Mouse (Mus musculus) hindbrain, postnatal 0 days (tissue): ENCODE measurements at regions not wholly inside any gene's neighbourhood (a gene's known extent, or its start where the extent isn't known, plus 50 kb on each side); places are given as distances from the start of the nearest gene placed in this dataset.

Experiments
- ATAC-seq: fragments of 200-750 bp; cut with Nextera tagmentation; 2 replicates; pipeline ENCODE4 v1.8.0; 2017; ENCODE audit warnings: mild to moderate bottlenecking, moderate TSS enrichment, moderate library complexity
- DNase-seq: peaks from one replicate; pipeline ENCODE4 v3.0.0-alpha.2; 2015; ENCODE audit warnings: low spot score
- H3K27ac ChIP-seq: fragments of 300-500 bp; sonication (generic); 2 replicates; pipeline ENCODE4 v1.5.1; 2014; ENCODE audit warnings: mild to moderate bottlenecking
- H3K27me3 ChIP-seq: fragments of 300-500 bp; sonication (generic); 2 replicates; pipeline ENCODE4 v1.6.1; 2014; ENCODE audit warnings: low read length, mixed read lengths; ENCODE audit not compliant: insufficient read depth
- H3K36me3 ChIP-seq: fragments of 300-500 bp; sonication (generic); 2 replicates; pipeline ENCODE4 v1.6.1; 2014; ENCODE audit warnings: low read length, mixed read lengths; ENCODE audit not compliant: insufficient read depth
- H3K4me1 ChIP-seq: fragments of 300-500 bp; sonication (generic); 2 replicates; pipeline ENCODE4 v1.6.1; 2014; ENCODE audit warnings: antibody characterized with exemption, low read length, mixed read lengths; ENCODE audit not compliant: insufficient read depth
- H3K4me2 ChIP-seq: fragments of 300-500 bp; sonication (generic); 2 replicates; pipeline ENCODE4 v1.6.1; 2014; ENCODE audit warnings: low read depth, mild to moderate bottlenecking, low read length, moderate library complexity, mixed read lengths
- H3K4me3 ChIP-seq: fragments of 300-500 bp; sonication (generic); 2 replicates; pipeline ENCODE4 v1.5.1; 2014; ENCODE audit warnings: low read length
- H3K9ac ChIP-seq: fragments of 300-500 bp; sonication (generic); replicated peaks from 2 replicates; pipeline ENCODE4 v1.6.1; 2014; ENCODE audit warnings: mild to moderate bottlenecking, low read length, moderate library complexity, mixed read lengths
- H3K9me3 ChIP-seq: fragments of 300-500 bp; sonication (generic); 2 replicates; pipeline ENCODE4 v1.6.1; 2016; ENCODE audit warnings: low read length, mixed read lengths
- CTCF ChIP-seq: IDR thresholded peaks from 2 replicates; pipeline ENCODE4 v1.5.1; 2016; ENCODE audit warnings: antibody characterized with exemption, control low read depth, low read depth
- WGBS: fragments of 180-500 bp; shearing (Covaris S2); extraction: QIAGEN DNeasy Blood & Tissue Kit; methylation state at CpG from one replicate; pipeline ENCODE4 v1.1.7; 2014; 5-methylcytosine and 5-hydroxymethylcytosine counted together

GRCm38 (mm10) chr3:133722550-133723290 is 177.8 kb upstream of the Tet2 start:
- H3K27me3 ChIP-seq: no peaks in the 10 kb centered on the region
- no peak overlapping the region for H3K9ac ChIP-seq
- no peak for TF ChIP-seq CTCF
- DNase-seq (no peak), ATAC-seq (no peak)
- H3K4me2 ChIP-seq: no peak overlapping the region
- H3K4me1 ChIP-seq: no peaks in the 10 kb centered on the region
- WGBS: 83% methylated on average over 3 of the region's 3 CpGs
- H3K4me3 ChIP-seq: no peak overlapping the region
- H3K27ac ChIP-seq: no peak overlapping the region
- H3K9me3 ChIP-seq: no peaks in the 10 kb centered on the region; the same call in 1 of the 2 replicates
- H3K36me3 ChIP-seq: no peaks in the 10 kb centered on the region

- Histone ChIP-seq H3K27me3 (no peaks in the 10 kb centered on the region), H3K9ac (no peak overlapping the region), H3K9me3 (no peaks in the 10 kb centered on the region), H3K4me1 (no peaks in the 10 kb centered on the region), H3K4me2 (no peak overlapping the region), H3K36me3 (no peaks in the 10 kb centered on the region), H3K4me3 (no peak overlapping the region), H3K27ac (no peak overlapping the region)
- ATAC-seq (no peak), DNase-seq (no peak)
- 74% methylated on average over 6 of the region's 6 CpGs for WGBS
- TF ChIP-seq CTCF: no peak
Observed at GRCm38 (mm10) chr3:133726831-133727230, 181.9 kb upstream of the Tet2 start.

DNA sequence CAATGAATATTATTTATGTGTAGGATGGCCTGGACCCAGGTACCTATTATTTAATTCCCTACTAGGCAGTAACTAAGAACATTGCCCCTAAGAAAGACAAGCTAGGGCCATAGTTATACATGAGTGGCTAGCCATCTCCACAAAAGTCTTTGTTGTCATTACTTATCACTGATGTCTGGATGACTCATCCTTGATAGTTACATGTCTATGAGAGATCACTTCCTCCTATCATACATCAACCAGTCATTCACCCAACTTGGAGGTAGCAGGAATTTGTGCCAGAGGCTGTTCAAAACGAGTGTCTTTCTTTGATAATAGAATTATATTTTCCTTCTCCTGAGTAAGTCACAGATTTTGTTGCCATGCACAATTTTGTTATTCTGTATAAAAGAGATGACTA is 190.7 kb upstream of the Tet2 start:
- H3K4me2 ChIP-seq: no peak overlapping the region
- no peaks in the 10 kb centered on the region for H3K27me3 ChIP-seq
- no peak overlapping the region for H3K4me3 ChIP-seq
- no peaks in the 10 kb centered on the region for H3K9me3 ChIP-seq
- no peak overlapping the region for H3K9ac ChIP-seq
- no peaks in the 10 kb centered on the region for H3K4me1 ChIP-seq
- no peaks in the 10 kb centered on the region for H3K36me3 ChIP-seq
- DNase-seq (no peak), ATAC-seq (no peak)
- WGBS: 89% methylated on average over 1 of the region's 1 CpGs
- H3K27ac ChIP-seq: no peak overlapping the region
- no peak for TF ChIP-seq CTCF

GRCm38 (mm10) chr3:133738936-133739335 is 194.0 kb upstream of the Tet2 start:
- WGBS: 88% methylated on average over 2 of the region's 2 CpGs
- TF ChIP-seq CTCF: no peak
- no peaks in the 10 kb centered on the region for H3K4me1 ChIP-seq

GRCm38 (mm10) chr3:133744552-133745118 is 199.7 kb upstream of the Tet2 start:
- TF ChIP-seq CTCF: no peak
- H3K4me2 ChIP-seq: no peak overlapping the region
- DNase-seq: no peak
- no peak for ATAC-seq
- H3K9me3 ChIP-seq: no peaks in the 10 kb centered on the region
- H3K4me3 ChIP-seq: no peak overlapping the region
- H3K4me1 ChIP-seq: no peaks in the 10 kb centered on the region
- no peaks in the 10 kb centered on the region for H3K36me3 ChIP-seq
- H3K27me3 ChIP-seq: no peaks in the 10 kb centered on the region
- H3K27ac ChIP-seq: no peak overlapping the region
- 79% methylated on average over 4 of the region's 4 CpGs for WGBS
- H3K9ac ChIP-seq: no peak overlapping the region

More at GRCm38 (mm10) chr3:133738936-133739335, 194.0 kb upstream of the Tet2 start:
- H3K36me3 ChIP-seq: no peaks in the 10 kb centered on the region
- H3K27ac ChIP-seq: no peak overlapping the region
- ATAC-seq (no peak), DNase-seq (no peak)
- H3K27me3 ChIP-seq: no peaks in the 10 kb centered on the region
- no peaks in the 10 kb centered on the region for H3K9me3 ChIP-seq
- H3K4me3 ChIP-seq: no peak overlapping the region
- H3K9ac ChIP-seq: no peak overlapping the region
- H3K4me2 ChIP-seq: no peak overlapping the region

GRCm38 (mm10) chr3:133748756-133749737 is 204.1 kb upstream of the Tet2 start:
- 94% methylated on average over 10 of the region's 10 CpGs for WGBS
- Histone ChIP-seq H3K9me3 (no peaks in the 10 kb centered on the region), H3K36me3 (no peaks in the 10 kb centered on the region), H3K4me2 (no peak overlapping the region), H3K27me3 (0 out of 2 replicates have a peak, but pooled peaks cover 5% of the 10 kb centered on the region), H3K9ac (no peak overlapping the region), H3K4me3 (no peak overlapping the region), H3K27ac (no peak overlapping the region), H3K4me1 (no peaks in the 10 kb centered on the region)
- DNase-seq (no peak), ATAC-seq (no peak)
- TF ChIP-seq CTCF: no peak
